Mouse (Mus musculus) urinary bladder, postnatal 14 days (tissue): ENCODE data around the gene Epha8.

Source experiments
- DNase-seq: peaks from one replicate; pipeline ENCODE4 v3.0.0; 2021; ENCODE audit warnings: low spot score

The Epha8 gene

DNA sequence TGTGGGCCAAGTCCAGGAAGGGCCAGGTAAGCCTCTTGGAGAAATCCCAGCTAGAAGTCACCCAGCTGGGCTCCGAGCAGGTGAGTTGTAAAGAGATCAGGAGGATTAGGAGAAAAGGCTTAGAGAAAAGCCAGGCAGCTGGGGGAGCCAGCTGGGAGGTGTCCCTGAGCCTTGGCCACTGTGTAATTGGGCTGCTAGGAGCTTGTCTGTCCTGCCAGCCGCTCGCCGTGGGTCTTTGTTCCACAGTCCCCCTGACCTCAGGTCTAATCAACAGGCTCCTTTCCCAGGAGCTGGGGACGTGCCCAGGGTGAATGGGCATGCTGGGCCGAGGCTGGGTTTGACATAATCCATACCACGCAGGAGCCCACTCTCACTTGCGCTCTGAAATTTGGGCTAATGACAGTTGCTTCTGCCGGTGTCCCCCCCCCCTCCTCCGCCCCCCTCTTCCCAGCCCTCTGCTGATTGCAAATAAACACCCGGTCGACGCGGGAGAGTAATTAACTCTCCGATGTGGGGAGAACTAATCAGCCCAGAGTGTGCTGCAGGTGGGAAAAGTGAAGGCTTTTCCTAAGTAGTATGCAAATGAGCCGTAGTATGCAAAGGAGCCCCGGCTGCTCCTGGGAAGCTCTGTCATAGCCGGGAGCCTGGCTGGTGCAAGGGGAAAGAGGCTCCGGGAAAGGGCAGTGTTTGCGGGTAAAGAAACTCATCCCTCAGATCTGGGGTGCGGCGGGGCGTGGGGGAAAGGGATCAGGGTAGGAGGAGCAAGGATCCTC, 51.7 kb downstream of the Epha8 start:
- no peak for DNase-seq

DNA sequence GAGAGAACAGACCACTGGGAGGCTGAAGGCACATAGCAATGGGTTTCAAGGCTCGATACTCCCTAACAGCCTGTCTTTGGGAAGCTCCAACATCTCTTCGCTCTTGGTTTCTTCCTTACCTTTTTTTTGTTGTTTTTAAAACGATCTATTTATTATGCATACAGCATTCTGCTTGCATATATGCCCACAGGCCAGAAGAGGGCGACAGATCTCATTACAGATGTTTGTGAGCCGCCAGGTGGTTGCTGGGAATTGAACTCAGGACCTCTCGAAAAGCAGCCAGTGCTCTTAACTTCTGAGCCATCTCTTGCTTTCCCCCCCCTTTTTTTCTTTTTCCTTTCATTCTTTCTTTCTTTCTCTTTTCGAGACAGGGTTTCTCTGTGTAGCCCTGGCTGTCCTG, 57.5 kb downstream of the Epha8 start:
- DNase-seq = no peak

DNA sequence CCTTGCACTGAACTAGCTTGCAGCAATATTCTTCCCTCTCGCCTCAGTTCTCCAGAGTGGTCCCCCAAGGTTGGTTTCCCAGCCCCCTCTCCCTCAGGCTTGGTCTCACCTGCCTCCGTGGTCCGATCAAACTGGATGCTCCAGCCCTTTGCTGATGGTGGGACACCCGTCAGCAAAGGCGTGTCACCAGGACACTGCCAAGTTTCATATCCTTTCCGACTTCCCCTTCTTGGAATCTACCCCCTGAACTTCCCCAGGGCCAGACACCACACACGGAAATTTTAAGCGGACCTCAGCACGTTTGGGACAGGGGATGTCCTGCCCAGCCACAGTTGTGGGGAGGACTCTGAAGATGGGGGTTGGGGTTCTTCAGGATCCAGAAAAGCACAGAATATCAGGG, 58.0 kb downstream of the Epha8 start, which contains the start of gene C1qa:
Gene C1qa (minus strand): TSS at position 167 of the 400 bp plus-strand sequence.
- DNase-seq = no peak

GRCm38 (mm10) chr4:136898084-136898598, 58.5 kb downstream of the Epha8 start:
- no peak for DNase-seq

- DNase-seq = no peak
These were observed 60.2 kb downstream of the Epha8 start for GRCm38 (mm10) chr4:136896461-136896860.

DNA sequence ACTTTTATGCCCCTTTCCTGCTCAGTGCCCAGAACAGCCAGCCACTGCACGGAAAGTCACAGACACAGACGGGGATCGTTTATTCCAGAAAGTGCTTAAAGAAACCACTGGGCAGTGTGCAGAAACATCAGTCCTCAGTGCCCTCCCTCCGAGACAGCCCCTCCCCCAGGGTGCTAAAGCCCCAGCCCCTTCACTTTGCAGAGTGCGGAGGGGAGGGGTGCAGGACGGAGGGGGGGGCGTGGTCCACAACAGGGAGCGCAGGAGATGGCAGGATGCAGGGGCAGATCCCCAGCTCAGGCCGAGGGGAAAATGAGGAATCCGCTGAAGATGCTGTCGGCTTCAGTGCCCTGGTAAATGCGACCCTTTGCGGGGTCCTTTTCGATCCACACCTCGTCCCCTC, 60.8 kb downstream of the Epha8 start:
- no peak for DNase-seq

GRCm38 (mm10) chr4:136894821-136895220, 61.8 kb downstream of the Epha8 start:
- no peak for DNase-seq

GRCm38 (mm10) chr4:136893691-136894543, 62.7 kb downstream of the Epha8 start:
- peak; percentile 15 for DNase-seq

GRCm38 (mm10) chr4:136892811-136893210, 63.8 kb downstream of the Epha8 start, which contains the start of gene C1qc:
C1qc (minus strand) TSS chr4:136893065.
- no peak for DNase-seq

GRCm38 (mm10) chr4:136892371-136892770, 64.2 kb downstream of the Epha8 start:
- no peak for DNase-seq

DNA sequence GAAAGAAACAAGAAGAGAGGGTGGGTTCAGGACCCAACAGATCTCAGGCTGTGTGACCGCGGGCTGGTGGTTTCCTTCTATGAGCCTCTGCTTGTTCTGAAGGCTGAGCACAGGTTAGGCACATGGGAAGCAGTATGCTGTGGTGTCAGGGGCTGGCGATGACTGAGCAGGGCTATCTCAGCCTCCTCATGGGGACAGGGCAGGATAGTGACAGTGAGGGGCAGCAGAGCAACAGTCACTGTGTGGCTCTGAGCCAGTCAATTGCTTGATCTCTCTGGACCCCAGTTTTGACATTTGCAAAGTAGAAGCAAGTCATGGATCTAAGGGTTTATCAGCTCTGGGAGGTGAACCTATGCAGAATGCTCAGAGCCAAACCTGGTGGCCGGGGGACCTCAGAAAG, 65.5 kb downstream of the Epha8 start:
- no peak for DNase-seq

DNA sequence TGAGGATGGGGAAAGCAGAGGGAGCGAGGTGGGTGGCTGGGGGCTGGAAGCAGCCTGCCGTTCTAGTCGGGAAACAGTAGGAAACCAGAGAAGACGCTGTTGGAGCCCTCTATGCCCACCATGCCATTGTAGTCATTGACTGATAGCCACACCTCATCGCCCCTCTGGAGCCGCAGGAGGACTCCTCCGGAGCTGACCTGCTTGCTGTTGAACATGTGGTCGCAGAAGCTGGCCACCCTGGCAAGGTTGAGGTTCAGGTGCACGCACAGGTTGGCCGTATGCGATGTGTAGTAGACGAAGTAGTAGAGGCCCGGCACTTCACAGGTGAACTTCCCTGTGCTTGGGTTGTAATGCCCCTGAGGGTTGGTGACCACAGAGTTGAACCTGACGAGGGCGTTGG, 66.6 kb downstream of the Epha8 start:
- DNase-seq = no peak

GRCm38 (mm10) chr4:136887714-136888113, 68.9 kb downstream of the Epha8 start:
- no peak for DNase-seq

DNA sequence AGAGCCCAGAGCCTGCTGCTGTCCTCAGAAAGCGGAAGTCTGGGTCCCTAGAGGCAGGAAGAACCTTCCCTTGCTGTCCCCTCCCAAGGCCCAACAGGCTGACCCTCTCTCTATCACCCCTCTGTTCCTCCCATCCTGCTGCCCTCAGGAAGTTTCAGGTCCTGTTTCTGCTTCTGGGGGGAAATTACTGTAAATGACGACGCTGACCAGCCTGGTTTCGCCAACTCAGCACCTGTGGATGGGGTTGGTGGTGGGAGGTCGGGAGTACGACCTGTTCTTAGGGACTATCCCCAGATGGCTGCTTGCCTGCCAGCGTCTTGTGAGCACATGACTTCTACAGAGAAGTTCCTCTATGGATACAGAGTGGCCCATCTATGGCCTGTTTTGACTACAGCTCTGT, 70.5 kb downstream of the Epha8 start, which contains the start of gene C1qb:
Gene C1qb (minus strand): TSS at position 87 of the 400 bp plus-strand sequence.
- no peak for DNase-seq
